Mouse (Mus musculus): ENCODE results near the gene Nkx3-2. TPM values are rescaled to one million over a fixed set of nuclear protein-coding genes. Genes with fewer than 3 reads are reported as not detected.

Gene Nkx3-2
- total RNA-seq, 2 experiments from 2014 or later, result not detected

DNA sequence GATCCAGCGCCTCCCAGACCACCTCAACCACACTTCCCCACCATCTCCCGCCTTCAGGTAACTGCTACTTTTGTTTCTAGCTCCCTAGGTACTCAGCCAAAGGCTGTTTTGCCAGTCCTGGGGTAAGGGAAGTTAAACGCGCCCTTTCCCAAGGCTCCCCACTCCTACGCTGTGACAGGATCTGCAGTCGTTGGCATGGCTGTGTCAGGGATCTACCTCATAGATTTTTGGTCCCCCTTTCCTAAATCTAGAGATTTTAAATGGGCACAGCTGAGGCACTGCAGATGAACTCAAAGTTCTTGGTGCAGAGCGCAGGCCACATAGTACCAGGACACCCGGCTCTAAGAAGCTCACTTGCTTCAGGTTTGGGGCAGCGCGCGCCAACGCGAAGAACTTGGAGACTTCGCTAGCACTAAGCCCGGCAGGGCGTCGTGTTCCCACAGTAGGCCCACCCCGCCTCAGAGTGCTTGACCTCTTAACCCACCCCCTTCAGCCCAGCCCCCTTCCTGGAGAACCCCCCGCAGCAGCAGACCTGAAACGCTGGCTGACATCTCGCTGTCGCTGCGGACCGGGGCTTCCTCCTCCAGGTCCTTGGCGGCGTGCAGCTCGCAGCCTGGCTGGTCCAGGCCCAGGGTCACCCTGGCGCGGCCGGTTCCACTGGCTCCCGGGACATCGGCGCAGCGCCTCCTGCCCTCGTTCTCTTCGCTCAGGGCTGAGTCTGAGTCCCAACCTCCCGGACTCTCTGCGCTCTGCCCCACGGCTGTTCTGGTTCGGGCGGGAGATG, 1.2 kb downstream of the Nkx3-2 start:
- no peak for ATAC-seq (ENCODE audit: poor library complexity, severe bottlenecking)

DNA sequence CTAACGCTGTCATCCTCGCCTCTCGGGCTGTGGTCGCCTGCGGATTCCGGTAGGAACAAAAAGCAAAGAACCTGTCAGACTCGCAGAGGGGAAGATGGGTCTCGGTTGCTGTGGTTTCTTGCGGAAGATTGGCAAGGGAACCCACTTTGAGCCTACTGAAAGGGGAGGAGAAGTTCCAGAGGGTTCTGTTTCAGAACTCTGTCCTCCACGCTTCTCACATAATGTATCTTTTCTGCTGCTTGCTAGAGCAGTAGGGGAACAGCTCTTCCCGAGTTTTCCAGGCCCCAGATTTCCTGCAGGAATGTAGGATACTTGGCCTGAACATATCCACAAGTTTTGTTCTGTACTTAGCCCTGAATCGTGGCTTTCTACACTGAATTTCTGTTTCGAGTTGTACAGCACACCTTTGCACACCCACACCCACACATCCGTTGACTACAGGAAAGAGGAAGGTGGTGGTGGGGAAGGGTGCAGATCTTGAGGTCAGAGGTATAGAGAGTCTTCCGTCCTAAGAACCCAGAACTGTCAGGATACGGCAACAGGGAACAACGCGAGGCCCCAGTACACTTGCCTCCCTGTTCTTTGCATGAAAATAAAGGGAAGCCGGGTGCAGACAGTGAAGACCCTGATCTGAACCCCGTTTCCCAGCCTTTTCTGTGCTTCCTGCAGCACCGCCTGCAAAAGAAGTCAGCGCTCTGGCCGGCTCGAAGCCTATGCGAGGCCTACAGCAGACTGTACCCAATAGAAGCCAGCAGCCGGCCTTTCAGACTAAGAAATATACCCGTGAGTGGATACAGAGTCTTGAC, 2.0 kb downstream of the Nkx3-2 start:
- no peak for ATAC-seq (ENCODE audit: poor library complexity, severe bottlenecking)

DNA sequence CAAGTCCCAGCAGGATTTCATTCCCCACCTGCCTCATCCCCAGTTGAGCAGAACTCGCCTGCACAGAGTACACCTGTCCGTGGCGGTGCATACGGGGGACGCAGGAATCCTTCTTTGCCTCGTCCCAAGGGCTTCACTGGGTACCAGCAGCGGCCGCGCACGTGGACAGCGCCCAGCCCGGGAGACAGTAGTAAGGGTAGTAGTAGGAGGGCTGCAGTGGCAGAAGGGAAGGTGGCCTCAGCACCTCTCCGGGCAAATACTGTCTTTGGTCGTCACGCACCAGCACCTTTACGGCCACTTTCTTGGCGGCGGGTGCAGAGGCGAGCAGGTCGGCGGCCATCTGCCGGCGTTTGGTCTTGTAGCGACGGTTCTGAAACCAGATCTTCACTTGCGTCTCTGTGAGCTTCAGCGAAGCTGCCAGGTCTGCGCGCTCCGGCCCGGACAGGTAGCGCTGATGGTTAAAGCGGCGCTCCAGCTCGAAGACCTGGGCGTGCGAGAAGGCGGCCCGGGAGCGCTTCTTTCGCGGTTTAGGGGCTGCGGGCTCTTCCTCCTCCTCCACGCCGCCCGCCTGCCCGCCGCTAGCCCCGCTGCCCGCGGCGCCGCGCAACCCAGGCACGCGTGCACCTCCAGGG, 2.7 kb downstream of the Nkx3-2 start:
- ATAC-seq (ENCODE audit: poor library complexity, severe bottlenecking), result no peak

DNA sequence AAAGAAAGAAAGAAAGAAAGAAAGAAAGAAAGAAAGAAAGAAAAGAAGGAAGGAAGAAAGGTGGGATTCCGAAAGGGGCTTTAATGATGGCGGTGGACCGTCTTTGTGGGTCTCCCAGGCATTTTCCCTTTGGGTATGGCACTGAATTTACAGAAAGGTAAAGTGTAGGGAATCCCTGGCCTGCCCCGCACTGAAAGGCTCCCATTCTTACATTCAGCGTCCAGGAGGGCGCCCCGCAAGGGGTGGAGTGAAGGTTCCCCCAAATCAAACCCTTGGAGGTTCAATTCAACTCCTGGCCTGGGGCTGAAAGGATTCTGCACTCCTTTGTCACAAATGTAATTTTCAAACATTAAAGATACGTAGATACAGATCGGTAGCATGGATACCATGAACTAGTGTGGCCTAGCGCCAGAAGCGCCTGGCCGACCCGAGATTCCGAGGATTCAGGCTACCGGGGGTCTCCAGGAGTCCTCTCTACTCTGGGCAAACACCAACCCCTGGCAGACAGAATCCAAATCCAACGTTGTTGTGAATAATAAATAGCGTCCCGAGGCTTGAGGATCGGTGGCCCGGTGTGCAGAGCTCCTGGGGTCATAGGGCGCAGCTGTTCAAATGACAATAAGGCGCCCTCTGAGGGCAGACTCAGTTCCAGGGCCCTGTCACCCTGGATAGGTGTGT, 3.3 kb downstream of the Nkx3-2 start:
- no peak for ATAC-seq (ENCODE audit: poor library complexity, severe bottlenecking)

DNA sequence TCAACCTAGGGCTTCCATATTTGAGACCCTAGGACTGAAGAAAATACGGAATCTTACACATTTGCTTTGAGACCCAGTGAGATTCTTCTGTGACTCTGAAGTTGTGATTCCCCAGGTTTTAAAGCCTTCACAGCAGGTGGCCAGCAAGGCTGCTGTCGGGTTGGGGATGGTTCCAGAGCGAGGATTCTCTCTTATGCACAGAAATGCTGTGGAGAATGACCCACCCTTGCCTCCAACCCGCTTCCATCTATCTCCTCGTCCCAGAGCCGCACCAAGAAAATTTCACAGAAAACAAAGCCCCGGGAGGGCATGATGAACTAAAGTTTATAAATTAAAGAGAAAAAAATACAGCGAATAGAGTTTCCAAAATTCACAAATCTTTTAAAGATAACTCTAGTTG, 4.2 kb downstream of the Nkx3-2 start:
- no peak for ATAC-seq (ENCODE audit: poor library complexity, severe bottlenecking)

DNA sequence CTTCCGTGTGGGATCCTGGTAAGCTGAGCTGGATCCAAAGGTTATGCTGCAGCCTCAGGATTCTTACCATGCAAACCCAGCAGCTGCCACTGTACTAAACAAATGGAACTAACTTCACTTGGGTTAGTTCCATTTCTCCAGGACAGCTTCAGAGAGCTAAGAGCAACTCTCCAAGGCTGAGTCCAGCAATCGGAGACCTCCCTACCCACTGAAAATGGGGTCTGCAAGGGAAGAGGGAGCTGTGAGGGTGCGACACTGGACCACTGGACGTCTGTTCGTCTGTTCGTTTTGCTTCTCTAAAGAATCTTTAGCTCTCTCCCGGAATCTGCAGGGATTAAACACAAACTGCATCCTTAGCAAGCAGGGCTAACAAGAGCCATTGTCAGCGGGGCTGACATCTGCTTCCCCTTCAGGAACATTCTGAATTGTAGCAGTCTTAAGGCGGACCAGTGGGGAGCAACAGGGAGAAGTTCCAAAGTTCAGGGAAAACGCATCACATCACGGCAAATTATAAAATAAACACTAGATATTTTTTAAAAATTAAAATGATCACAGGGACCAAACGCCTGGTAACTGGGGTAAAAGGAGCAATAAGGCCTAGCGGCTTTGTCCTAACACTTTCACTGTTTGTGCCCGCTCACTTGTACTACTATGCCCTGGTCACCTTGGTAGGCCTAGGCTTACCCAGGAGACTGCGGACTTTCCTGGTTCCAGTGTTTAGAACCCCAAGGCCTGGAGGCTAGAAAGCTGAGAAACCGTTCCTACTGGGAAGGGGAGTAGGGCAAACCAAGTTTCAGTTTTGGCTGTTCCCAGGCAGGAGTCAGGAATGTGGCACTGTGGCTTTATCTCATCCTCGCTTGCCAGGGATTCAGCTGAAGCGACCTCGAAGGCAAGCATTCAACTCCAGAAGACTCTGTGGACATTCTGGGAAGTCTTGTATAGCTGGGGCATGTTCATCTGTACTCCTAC, 5.3 kb downstream of the Nkx3-2 start:
- ATAC-seq (ENCODE audit: poor library complexity, severe bottlenecking), result no peak

DNA sequence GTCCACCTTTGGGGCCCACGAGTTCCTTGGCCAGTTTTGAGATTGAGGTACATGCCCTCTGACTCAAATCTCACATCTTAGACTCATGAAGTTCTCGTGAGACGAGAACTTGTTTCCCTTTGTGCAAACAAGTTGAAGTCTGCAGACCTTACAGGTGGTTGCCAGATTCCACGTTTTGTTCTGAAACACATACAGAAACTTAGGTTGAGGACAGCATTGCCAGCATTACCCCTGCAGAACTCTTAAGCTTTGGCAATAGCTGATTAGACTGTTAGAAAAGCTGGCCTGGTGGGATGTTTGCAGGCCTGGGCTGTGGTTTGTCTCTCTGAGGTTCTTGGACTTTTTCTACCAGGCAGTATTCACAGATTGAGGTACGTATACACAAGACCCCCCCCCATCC, 7.0 kb downstream of the Nkx3-2 start:
- no peak for ATAC-seq (ENCODE audit: poor library complexity, severe bottlenecking)

DNA sequence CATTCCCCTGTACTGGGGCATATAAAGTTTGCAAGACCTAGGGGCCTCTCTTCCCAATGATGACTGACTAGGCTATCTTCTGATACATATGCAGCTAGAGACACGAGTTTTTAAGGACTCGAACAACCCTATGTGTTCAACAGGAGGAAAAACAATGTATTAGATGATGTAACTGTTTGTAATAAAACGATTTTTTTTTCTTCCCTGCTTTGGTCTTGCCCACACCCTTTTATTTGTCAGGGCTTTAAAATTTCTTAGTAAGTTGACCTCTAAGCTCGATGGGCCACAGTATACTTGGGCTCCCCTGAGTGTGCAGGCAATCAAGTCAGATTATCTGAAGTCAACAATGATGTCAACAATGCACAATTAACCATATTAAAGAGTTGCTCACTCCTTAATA, 7.9 kb downstream of the Nkx3-2 start:
- ATAC-seq (ENCODE audit: poor library complexity, severe bottlenecking), result no peak

DNA sequence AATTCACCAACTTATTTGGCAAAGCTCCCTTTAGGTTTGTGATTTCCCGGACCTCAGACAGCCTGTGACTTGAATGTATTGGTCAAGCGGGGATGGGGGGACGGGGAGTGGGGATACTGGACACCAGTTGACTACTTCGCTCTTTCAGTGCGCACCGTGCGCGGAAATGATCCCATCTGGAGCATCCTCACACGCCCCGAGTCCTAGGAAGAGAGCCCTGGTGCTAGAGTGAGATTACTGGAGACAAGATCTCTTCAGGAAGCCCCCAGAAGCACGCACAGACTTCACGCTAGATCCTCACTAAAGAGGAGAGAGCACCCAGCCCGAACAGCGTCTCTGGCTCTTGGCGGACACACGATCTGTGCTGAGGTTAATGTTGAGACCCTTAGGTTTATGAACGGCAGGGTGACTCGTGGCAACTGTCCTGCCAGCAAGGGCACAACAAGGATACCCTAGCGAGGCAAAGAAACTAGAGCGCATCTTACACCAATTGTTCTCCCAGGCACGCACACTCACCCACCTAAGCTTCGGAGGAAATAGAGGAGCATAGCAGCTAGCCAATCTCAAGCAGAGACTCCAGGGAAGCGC, 8.8 kb downstream of the Nkx3-2 start:
- no peak for ATAC-seq (ENCODE audit: poor library complexity, severe bottlenecking)

DNA sequence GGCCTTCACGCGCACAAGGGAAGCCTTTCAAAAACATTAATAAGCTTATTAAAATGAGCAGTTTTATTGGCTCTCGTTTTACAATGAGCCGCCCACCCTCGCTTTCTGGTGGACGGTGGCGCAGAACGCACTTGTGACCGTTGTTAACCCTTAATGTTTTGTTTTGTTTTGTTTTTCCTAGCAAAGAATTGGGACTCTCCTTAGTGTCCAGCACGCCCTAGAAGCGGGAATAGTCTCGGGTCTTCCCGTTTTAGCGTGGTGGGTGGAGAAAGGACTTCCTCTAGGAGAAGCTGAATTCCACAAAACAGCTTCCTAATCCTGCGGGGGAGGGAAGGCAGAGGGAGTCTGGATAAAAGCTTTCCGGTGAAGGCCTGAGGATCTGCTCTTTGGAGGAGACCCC, 9.5 kb downstream of the Nkx3-2 start:
- ATAC-seq (ENCODE audit: poor library complexity, severe bottlenecking), result no peak

DNA sequence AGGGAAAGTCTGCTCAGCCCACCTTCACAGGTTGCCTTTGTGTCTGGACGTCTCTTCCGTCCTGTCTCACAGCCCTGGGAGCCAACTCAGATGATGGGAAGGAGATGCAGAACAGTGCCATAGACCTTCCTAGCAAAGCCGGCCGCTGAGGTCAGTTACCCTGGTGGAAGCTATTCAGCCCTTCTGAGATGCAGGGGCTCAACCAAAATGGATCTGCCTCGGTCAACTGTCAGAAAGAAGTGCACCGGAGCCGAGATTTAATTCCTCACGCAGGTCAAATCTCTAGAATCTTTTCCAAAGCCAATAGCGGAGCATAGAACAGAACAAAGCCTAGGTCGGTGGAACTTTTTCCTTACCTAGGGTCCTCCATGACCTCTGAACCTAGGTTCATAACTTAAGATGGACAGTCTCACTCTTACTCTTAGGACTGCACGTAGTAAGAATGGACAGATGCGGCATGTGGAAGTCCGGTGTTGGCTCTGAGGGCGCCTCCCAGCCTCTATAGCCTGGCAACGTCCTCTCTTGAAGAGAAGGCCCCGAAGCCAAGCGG, 10.0 kb downstream of the Nkx3-2 start:
- no peak for ATAC-seq (ENCODE audit: poor library complexity, severe bottlenecking)

DNA sequence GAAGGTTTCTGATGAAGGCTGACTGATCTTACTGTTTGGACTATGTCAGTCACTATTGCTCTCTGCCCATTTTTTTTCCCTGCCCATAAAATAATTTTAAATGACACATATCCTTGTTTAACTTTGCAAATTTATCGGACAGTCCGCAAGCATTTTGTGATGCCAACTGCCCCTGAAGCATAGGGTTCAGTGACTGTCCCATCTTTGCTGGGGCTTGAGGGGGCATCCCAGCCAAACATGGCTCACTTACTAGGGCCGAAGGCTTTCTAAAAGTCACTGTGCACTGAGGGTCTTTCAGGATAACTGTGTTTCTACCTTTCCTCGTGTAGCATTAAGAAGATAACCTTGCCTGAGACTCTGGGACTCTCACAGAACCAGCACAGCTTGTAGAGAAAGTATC, 11.6 kb downstream of the Nkx3-2 start:
- no peak for ATAC-seq (ENCODE audit: poor library complexity, severe bottlenecking)

DNA sequence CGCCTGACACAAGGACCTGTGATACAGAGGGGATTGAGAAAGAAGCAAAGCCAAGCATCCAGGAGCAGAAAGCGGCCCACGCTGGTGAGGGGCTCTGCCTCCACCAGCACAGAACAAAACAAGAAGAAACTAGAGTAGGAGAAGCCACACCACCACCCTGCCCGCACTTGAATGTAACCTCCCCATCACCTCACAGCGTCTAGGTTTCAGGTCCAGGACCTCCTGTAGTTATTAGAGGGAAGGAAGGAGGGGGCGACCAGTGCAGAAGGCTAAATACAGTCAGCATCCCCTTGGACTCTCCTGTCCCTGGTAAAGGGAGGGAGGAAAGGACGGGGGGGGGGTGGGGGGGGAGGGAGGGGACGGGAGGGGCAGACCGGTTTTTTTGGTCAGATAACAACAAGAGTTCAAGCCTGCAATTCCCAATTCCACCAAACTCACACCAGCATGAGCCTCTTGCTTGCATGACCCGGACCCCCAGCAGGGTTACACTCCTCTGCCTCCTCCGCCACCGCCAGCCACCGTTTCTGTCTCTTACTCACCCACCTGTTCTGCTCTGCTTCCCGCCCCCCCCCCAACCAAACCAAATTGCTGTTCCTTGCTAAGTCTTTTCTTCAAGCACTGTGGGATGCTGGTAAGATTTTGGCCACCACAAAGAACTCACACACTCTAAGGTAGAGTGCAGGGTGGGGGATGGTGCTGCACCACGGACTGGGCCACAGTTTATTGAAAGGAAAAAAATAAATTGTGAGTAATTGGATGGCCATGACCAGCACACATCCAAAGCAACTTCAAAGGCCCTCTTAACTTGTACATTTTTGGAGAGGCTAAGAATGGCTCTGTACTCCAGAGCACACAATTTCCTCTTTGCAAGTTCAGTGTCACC, 19.2 kb downstream of the Nkx3-2 start:
- ATAC-seq (ENCODE audit: poor library complexity, severe bottlenecking), result no peak

DNA sequence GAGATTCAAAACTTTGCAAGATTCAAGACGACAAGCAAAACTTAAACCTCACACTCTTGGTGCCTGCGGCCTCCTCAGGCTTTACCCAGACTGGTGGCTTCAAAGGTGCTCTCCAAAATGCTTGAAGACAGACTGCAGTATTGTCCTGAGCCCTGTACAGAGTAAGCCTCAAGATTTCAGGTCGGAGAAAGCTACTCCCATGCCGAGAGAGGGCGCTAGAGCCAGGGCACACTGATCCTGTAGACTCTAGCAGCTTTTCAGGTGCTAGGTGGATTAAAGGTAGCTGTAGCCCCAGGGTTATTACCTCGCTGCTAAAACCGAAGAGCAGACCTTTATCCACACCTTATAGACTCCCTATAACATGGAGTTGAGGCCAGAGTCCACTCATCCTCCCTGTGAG, 20.1 kb downstream of the Nkx3-2 start:
- ATAC-seq (ENCODE audit: poor library complexity, severe bottlenecking), result no peak

DNA sequence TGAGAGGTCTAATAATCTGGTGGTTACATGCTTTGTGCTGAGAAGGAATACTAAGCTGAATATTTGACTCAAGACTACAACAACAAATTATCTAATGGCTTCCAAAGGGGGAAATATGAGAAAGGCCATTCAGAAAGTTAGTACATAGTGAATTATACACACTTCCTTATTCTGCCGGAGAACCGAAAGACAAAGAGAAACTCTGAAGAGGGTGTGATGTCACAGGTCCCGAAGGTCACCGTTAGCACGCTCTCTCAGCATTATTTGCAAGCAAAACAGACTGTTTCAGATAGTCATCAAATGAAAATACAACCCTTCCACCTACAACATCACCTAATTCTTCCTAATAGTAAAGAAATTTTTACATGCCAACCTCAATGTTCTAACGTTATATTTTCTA, 25.5 kb downstream of the Nkx3-2 start:
- ATAC-seq (ENCODE audit: poor library complexity, severe bottlenecking), result peak; percentile 94

DNA sequence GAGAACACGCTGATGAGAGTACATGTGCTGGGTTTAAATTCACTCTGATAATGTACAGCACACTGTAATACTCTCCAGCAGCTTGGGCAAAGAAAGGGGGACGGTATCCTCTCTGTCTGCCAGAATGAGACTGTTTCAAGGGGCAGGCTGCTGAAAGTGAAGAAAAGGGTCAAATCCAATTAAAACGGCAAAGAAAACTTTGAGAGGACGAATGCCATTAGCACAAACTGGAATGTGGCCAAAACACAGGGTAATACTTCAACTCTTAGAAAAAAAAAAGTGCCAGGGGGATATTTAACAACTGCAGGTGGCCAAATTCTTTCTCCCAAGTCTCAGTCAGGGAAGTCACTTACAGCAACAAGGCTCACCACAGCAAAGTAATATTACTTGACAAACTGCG, 27.3 kb downstream of the Nkx3-2 start:
- ATAC-seq (ENCODE audit: poor library complexity, severe bottlenecking), result no peak

DNA sequence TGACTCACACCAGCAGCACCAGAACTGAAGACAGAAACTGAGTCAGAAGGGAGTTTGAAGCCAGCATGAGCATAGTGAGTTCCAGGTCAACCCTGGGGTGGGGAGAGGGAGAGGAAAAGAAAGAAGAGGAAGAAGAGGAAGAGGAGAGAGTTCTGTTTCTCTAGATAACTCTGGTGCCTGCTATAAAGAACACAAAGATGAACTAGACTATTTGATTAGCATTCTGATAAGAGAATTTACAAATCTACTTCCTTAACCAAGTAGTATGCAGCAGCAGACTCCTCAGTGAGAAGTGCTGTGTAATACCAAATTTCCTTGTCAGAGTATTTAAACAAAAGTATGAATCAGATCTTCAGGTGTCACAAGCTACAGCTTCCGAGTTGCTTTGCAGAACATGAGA, 37.3 kb downstream of the Nkx3-2 start:
- no peak for ATAC-seq (ENCODE audit: poor library complexity, severe bottlenecking)

DNA sequence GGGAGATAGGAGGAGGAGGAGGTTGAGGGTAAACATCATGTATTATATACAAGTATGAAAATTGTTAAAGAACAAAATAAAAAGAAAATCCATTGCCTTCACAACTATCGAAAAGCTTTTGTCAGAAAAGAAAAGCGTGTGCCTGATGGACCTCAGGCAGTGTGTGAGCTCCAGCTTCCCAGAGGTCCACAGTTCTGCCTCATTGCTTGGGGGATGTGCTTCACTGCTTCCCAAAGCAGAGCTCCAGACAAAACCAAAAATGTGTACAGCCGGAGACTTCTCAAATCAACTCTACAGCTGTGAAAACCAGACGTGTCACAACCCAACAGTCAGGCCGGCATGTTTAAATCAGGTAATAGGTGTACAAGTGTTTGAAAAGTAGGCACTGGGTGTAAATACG, 38.7 kb downstream of the Nkx3-2 start:
- ATAC-seq (ENCODE audit: poor library complexity, severe bottlenecking), result no peak
